In the genomic region with DNA sequence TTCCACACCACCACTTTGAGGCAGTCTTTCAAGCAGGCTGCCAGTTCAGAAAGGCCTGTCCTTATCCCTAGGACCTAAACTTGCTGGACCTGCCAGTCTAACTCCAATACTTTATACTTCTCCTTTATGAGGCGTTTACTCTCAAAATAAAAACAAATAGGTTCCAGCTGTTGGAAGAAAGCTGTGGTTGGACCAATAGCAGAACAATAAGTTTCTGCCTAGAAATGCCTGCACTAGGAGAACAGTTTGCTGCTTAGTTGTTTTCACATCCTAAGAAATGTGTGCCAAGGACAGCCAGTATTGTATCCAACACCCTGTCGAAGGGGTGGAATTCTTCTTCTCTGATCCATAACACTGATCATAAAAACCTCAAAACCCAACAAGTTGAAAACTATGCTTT, we compare ENCODE assay signal across 27 mouse cellular contexts.
DNase-seq lines count a peak whose midpoint lies in the region; ATAC-seq and TF ChIP-seq lines count a peak whose summit lies in the region.
"Had no signal": no experiment of that assay in that cellular context is flagged by ENCODE, and none has a peak within 500 bp of the region (broad histone marks: within the 10 kb centered on the region; RNA-seq: fewer than 3 reads in every experiment).

No protein-coding gene starts in this region.

- no peak for DNase-seq in embryonic facial prominence, embryonic 10.5 days (ENCODE audit: low spot score)
- DNase-seq in kidney, postnatal 0 days (ENCODE audit: low spot score) = peak; percentile 55
- no peak for DNase-seq in kidney, postnatal 25 days
- peak; percentile 25 for DNase-seq in forelimb bud, embryonic 11.5 days (ENCODE audit: low read depth, low spot score)
- no peak for DNase-seq in spleen, postnatal 4 days (ENCODE audit: low spot score in 2 of 2)
- no peak for DNase-seq in hindbrain, postnatal 0 days (ENCODE audit: low spot score)
- DNase-seq: adrenal gland, adult 8-10 months; cerebellum, adult 8-10 months; cerebellum, postnatal 36 days; kidney, postnatal 4 days; layer of hippocampus, postnatal 36 days; left cerebral cortex, postnatal 4 days; liver, postnatal 0 days; lung, postnatal 36 days; right cerebral cortex, adult 18-20 months had no signal

- H3K4me2 ChIP-seq in embryonic facial prominence, embryonic 13.5 days = no peak overlapping the region
- H3K4me2 ChIP-seq in kidney, postnatal 0 days (ENCODE audit: low read length) = no peak overlapping the region
- no peak overlapping the region for H3K4me2 ChIP-seq in hindbrain, postnatal 0 days (ENCODE audit: low read depth, low read length)
- H3K4me2 ChIP-seq: embryonic facial prominence, embryonic 12.5 days; forebrain, embryonic 13.5 days; heart, embryonic 15.5 days; intestine, embryonic 15.5 days; liver, embryonic 12.5 days; midbrain, embryonic 12.5 days; neural tube, embryonic 12.5 days had no signal

- H3K4me3 ChIP-seq in embryonic facial prominence, embryonic 13.5 days = no peak overlapping the region
- no peak overlapping the region for H3K4me3 ChIP-seq in embryonic facial prominence, embryonic 10.5 days
- H3K4me3 ChIP-seq in kidney, postnatal 0 days (replicated peaks; ENCODE audit: low read depth, low read length) = no peak overlapping the region
- H3K4me3 ChIP-seq in hindbrain, postnatal 0 days (ENCODE audit: low read length) = no peak overlapping the region
- H3K4me3 ChIP-seq: embryonic facial prominence, embryonic 12.5 days; forebrain, embryonic 13.5 days; heart, embryonic 10.5 days; heart, embryonic 15.5 days; intestine, embryonic 15.5 days; liver, embryonic 12.5 days; midbrain, embryonic 12.5 days; myocyte; neural tube, embryonic 12.5 days had no signal

- no peaks in the 10 kb centered on the region for H3K27me3 ChIP-seq in embryonic facial prominence, embryonic 13.5 days
- H3K27me3 ChIP-seq in embryonic facial prominence, embryonic 10.5 days (replicated peaks; ENCODE audit: low read depth, poor library complexity, severe bottlenecking) = no peaks in the 10 kb centered on the region
- H3K27me3 ChIP-seq in kidney, postnatal 0 days (ENCODE audit: insufficient read depth, low read length) = no peaks in the 10 kb centered on the region
- no peaks in the 10 kb centered on the region for H3K27me3 ChIP-seq in hindbrain, postnatal 0 days (ENCODE audit: insufficient read depth, low read length)
- H3K27me3 ChIP-seq: CH12.LX; embryonic facial prominence, embryonic 12.5 days; forebrain, embryonic 13.5 days; heart, embryonic 15.5 days; intestine, embryonic 15.5 days; liver, embryonic 12.5 days; midbrain, embryonic 12.5 days; neural tube, embryonic 12.5 days had no signal

- peaks cover 53% of the 10 kb centered on the region for H3K36me3 ChIP-seq in embryonic facial prominence, embryonic 13.5 days
- H3K36me3 ChIP-seq in embryonic facial prominence, embryonic 10.5 days (replicated peaks) = peaks cover 95% of the 10 kb centered on the region
- H3K36me3 ChIP-seq in kidney, postnatal 0 days (ENCODE audit: insufficient read depth, low read length) = peaks cover 35% of the 10 kb centered on the region; the same call in 1 of the 2 replicates
- H3K36me3 ChIP-seq in hindbrain, postnatal 0 days (ENCODE audit: insufficient read depth, low read length) = peaks cover 17% of the 10 kb centered on the region

- ATAC-seq in embryonic facial prominence, embryonic 13.5 days (ENCODE audit: insufficient number of reproducible peaks, insufficient read depth, low FRiP score, low TSS enrichment, low read depth) = no peak
- ATAC-seq in kidney, postnatal 0 days (replicated peaks; ENCODE audit: low FRiP score, low read depth) = no peak
- ATAC-seq in hindbrain, postnatal 0 days = no peak
- ATAC-seq: forebrain, embryonic 13.5 days; hindbrain, embryonic 16.5 days; intestine, embryonic 15.5 days; liver, embryonic 12.5 days; liver, postnatal 0 days had no signal

- WGBS in embryonic facial prominence, embryonic 13.5 days = 42% methylated on average over 2 of the region's 2 CpGs
- 81% methylated on average over 2 of the region's 2 CpGs for WGBS in embryonic facial prominence, embryonic 10.5 days
- WGBS in kidney, postnatal 0 days = 57% methylated on average over 2 of the region's 2 CpGs
- 87% methylated on average over 2 of the region's 2 CpGs for WGBS in hindbrain, postnatal 0 days

- H3K9ac ChIP-seq in embryonic facial prominence, embryonic 13.5 days = no peak overlapping the region
- H3K9ac ChIP-seq in kidney, postnatal 0 days (ENCODE audit: low read depth, low read length) = no peak overlapping the region
- no peak overlapping the region for H3K9ac ChIP-seq in hindbrain, postnatal 0 days (replicated peaks; ENCODE audit: low read length)
- H3K9ac ChIP-seq: embryonic facial prominence, embryonic 12.5 days; forebrain, embryonic 13.5 days; heart, embryonic 15.5 days; intestine, embryonic 15.5 days; liver, embryonic 12.5 days; liver, postnatal 0 days; midbrain, embryonic 12.5 days; neural tube, embryonic 12.5 days had no signal

- H3K27ac ChIP-seq in embryonic facial prominence, embryonic 13.5 days = peak overlapping the region; percentile 74
- no peak overlapping the region for H3K27ac ChIP-seq in embryonic facial prominence, embryonic 10.5 days (replicated peaks)
- H3K27ac ChIP-seq in kidney, postnatal 0 days = 0 out of 2 replicates have a peak overlapping the region, but pooled peaks have one; percentile 14
- H3K27ac ChIP-seq in hindbrain, postnatal 0 days = no peak overlapping the region
- H3K27ac ChIP-seq: embryonic facial prominence, embryonic 12.5 days; forebrain, embryonic 13.5 days; heart, embryonic 10.5 days; heart, embryonic 15.5 days; intestine, embryonic 15.5 days; liver, embryonic 12.5 days; midbrain, embryonic 12.5 days; neural tube, embryonic 12.5 days had no signal

- no peak for TF ChIP-seq CTCF in kidney, postnatal 0 days (IDR thresholded peaks at IDR 0.05; ENCODE audit: low read depth)
- TF ChIP-seq CTCF in hindbrain, postnatal 0 days (IDR thresholded peaks at IDR 0.05; ENCODE audit: low read depth) = no peak

- peaks cover 18% of the 10 kb centered on the region for H3K4me1 ChIP-seq in embryonic facial prominence, embryonic 13.5 days
- H3K4me1 ChIP-seq in embryonic facial prominence, embryonic 10.5 days = no peaks in the 10 kb centered on the region
- H3K4me1 ChIP-seq in kidney, postnatal 0 days (replicated peaks; ENCODE audit: insufficient read depth, low read length) = no peaks in the 10 kb centered on the region
- no peaks in the 10 kb centered on the region for H3K4me1 ChIP-seq in hindbrain, postnatal 0 days (ENCODE audit: insufficient read depth, low read length)
- H3K4me1 ChIP-seq: embryonic facial prominence, embryonic 12.5 days; forebrain, embryonic 13.5 days; heart, embryonic 10.5 days; intestine, embryonic 15.5 days; liver, embryonic 12.5 days; midbrain, embryonic 12.5 days; neural tube, embryonic 12.5 days had no signal

- no peaks in the 10 kb centered on the region for H3K9me3 ChIP-seq in embryonic facial prominence, embryonic 13.5 days
- no peaks in the 10 kb centered on the region for H3K9me3 ChIP-seq in embryonic facial prominence, embryonic 10.5 days
- no peaks in the 10 kb centered on the region for H3K9me3 ChIP-seq in kidney, postnatal 0 days (replicated peaks; ENCODE audit: low read length)
- H3K9me3 ChIP-seq in hindbrain, postnatal 0 days (ENCODE audit: low read length) = no peaks in the 10 kb centered on the region
- H3K9me3 ChIP-seq: embryonic facial prominence, embryonic 12.5 days; forebrain, embryonic 13.5 days; heart, embryonic 10.5 days; heart, embryonic 15.5 days; intestine, embryonic 15.5 days; liver, embryonic 12.5 days; midbrain, embryonic 12.5 days; neural tube, embryonic 12.5 days had no signal

Comparison
In these comparisons a context has a peak if more than half of its experiments do, and no peak if none do; other contexts are left out.
1. H3K27ac ChIP-seq: peak in embryonic facial prominence, embryonic 13.5 days (single experiment) and kidney, postnatal 0 days (single experiment); none in embryonic facial prominence, embryonic 10.5 days (single experiment) and hindbrain, postnatal 0 days (single experiment).
2. DNase-seq: peak in kidney, postnatal 0 days (single experiment) and forelimb bud, embryonic 11.5 days (single experiment); none in embryonic facial prominence, embryonic 10.5 days (single experiment), kidney, postnatal 25 days (0 of 2), spleen, postnatal 4 days (0 of 2) and hindbrain, postnatal 0 days (single experiment).